Mouse (Mus musculus): ENCODE results near the gene Gng12.

DNA sequence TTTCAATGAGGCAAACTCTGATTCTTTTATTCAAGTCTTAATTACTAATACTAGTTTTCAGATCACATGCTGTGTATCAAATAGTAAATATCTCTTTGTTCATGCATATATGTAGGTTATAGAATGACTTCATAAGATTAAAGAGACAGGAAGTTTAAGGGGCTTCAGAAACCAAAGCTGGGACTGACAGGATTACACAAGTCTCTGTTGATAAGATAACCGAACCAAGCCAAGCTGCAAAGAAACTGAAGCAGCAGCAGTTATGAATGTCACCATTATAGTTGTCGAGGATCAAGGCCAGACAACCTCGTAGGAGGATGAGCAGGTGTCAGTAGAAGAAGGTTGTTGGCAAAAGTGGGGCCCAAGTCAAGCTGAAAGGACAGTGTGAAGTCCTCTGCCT, 52.7 kb downstream of the Gng12 start:
- TF ChIP-seq CTCF (IDR thresholded peaks at IDR 0.05) (no peak), POLR2A (IDR thresholded peaks at IDR 0.05; ENCODE audit: insufficient read depth, low read depth, low read length) (no peak), EP300 (IDR thresholded peaks at IDR 0.05; ENCODE audit: insufficient read depth, low read depth, low read length) (no peak)

Data from heart, adult 2 months (tissue).